Mouse (Mus musculus) splenic B cell, adult 2 months (primary cell): ENCODE data around the gene Olfr615.
"Not testable (repeated sequence)": the region's sequence is repeated elsewhere in the genome, so short reads cannot be mapped to it uniquely, and the experiment has no call there.

ENCODE experiments used
- DNase-seq: peaks from one replicate; pipeline ENCODE4 v3.0.0-alpha.2; 2011; ENCODE audit warnings: low read depth, low spot score
- H3K27me3 ChIP-seq: 2 replicates; pipeline ENCODE4 v1.6.1; 2012; ENCODE audit warnings: mild to moderate bottlenecking, low read length, moderate library complexity, mixed read lengths; ENCODE audit not compliant: control insufficient read depth, poor library complexity, insufficient read depth, severe bottlenecking
- H3K36me3 ChIP-seq: 2 replicates; pipeline ENCODE4 v1.6.1; 2012; ENCODE audit warnings: mild to moderate bottlenecking, low read length, moderate library complexity, mixed read lengths; ENCODE audit not compliant: control insufficient read depth, poor library complexity, insufficient read depth, severe bottlenecking

The Olfr615 gene

DNA sequence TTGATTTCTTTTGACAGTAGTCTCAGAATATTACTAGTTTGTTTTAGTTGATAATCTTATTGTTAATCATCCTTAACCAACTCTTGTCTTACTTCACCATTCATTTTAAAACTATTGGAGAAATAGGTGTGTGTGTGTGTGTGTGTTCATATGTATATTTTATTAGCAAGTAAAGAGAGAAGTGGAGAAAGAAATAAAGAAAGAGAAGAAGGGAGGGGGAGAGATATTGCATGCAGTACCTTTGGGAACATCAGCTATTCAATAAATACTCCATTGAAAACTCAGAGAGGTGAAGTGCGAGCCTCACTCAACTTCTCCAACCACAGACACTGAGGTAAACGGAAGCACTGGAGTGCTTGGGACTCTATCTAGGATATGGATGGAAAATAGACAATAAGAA, at the start of gene Olfr615:
Gene Olfr615, plus strand, starts transcription at position 301 of the 400 bp plus-strand sequence.
- H3K36me3 ChIP-seq: no peaks in the 10 kb centered on the region
- no peak for DNase-seq
- H3K27me3 ChIP-seq: no peaks in the 10 kb centered on the region

DNA sequence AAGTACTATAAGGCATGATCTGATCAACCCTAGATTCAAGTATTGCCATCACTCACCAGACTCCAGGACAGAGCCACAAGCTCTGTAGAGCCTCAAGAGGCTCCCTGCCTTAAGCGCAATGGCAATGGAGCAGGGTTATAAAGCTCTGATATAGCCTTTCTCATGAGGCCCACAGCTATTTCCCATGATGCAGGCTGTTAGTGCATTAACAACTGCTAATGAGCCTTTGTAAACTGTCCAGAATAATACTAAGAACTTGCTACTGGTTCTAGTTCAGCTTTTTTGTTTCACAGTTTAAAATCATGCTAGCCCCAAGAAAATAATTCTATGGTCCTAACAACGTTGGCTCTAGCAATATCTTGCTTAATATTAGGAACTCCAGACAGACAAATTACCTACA, 43.9 kb upstream of the Olfr615 start, which contains the start of gene Olfr610:
Gene Olfr610, minus strand, starts transcription at position 101 of the 400 bp plus-strand sequence.
- Histone ChIP-seq H3K36me3 (no peaks in the 10 kb centered on the region), H3K27me3 (no peaks in the 10 kb centered on the region)
- DNase-seq: no peak

- not testable (repeated sequence) for H3K27me3 ChIP-seq
Observed at GRCm38 (mm10) chr7:103520746-103521145, 35.1 kb upstream of the Olfr615 start, which contains the start of gene Olfr611. TSS of gene Olfr611 (minus strand) at chr7:103520846.

GRCm38 (mm10) chr7:103542617-103543016, 13.3 kb upstream of the Olfr615 start, which contains the start of gene Olfr612:
TSS of gene Olfr612 (minus strand) at chr7:103542717.
- H3K36me3 ChIP-seq, DNase-seq, H3K27me3 ChIP-seq: not testable (repeated sequence)

More at GRCm38 (mm10) chr7:103520746-103521145, 35.1 kb upstream of the Olfr615 start, which contains the start of gene Olfr611:
- not testable (repeated sequence) for DNase-seq, H3K36me3 ChIP-seq

- H3K36me3 ChIP-seq: no peaks in the 10 kb centered on the region
- no peak for DNase-seq
- H3K27me3 ChIP-seq: no peaks in the 10 kb centered on the region
Observed at GRCm38 (mm10) chr7:103547774-103548173, 8.1 kb upstream of the Olfr615 start, which contains the start of gene Olfr613. TSS of gene Olfr613 (plus strand) at chr7:103548074.

- no peak for DNase-seq
- H3K36me3 ChIP-seq: no peaks in the 10 kb centered on the region
- H3K27me3 ChIP-seq: 0 out of 2 replicates have a peak, but pooled peaks cover 2% of the 10 kb centered on the region
Observed at GRCm38 (mm10) chr7:103569043-103569442, 13.2 kb downstream of the Olfr615 start, which contains the start of gene Olfr616. TSS of gene Olfr616 (minus strand) at chr7:103569143.

DNA sequence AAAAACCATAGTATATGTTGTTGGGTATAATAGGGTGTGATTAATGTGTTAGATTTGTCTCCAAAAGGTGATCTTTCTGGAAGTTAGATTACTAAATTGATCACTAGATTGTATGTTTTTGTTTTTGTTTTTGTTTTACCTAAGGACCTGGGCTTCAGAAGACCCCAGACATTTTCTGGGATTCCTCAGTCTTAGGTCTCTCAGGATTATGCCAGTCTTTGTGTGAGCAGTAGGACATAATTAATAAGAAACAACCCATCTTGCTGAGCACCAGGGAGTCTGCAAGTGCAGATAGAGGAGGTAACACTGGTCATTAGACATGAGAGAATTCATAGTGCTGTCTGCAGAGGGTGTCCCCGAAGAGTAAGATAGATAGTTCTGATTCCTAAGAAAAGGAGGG, 16.9 kb downstream of the Olfr615 start, which contains the start of gene Olfr617:
Gene Olfr617, plus strand, starts transcription at position 301 of the 400 bp plus-strand sequence.
- DNase-seq: no peak
- H3K36me3 ChIP-seq: no peaks in the 10 kb centered on the region
- 0 out of 2 replicates have a peak, but pooled peaks cover 2% of the 10 kb centered on the region for H3K27me3 ChIP-seq

DNA sequence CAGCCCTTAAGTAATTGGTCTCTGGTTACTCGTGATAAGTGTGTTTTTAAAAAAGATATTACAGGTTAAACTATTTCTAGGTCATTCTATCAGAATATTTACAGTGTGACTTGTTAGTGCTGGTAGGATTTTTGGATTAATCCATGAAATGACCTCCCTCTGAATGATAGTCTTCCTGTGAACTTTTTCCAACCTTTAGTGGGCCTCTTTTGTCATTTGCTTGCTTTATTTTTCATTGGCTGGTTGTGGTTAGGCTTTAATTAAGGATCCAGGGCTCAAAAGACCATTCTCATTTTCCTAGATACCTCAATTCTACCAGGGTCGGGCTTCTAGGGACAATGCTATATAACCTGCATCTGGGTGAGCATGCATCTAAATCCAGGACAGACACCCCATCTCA, 33.9 kb downstream of the Olfr615 start, which contains the start of gene Olfr618:
Gene Olfr618, plus strand, starts transcription at position 301 of the 400 bp plus-strand sequence.
- DNase-seq: no peak
- Histone ChIP-seq H3K36me3 (no peaks in the 10 kb centered on the region), H3K27me3 (no peaks in the 10 kb centered on the region)

DNA sequence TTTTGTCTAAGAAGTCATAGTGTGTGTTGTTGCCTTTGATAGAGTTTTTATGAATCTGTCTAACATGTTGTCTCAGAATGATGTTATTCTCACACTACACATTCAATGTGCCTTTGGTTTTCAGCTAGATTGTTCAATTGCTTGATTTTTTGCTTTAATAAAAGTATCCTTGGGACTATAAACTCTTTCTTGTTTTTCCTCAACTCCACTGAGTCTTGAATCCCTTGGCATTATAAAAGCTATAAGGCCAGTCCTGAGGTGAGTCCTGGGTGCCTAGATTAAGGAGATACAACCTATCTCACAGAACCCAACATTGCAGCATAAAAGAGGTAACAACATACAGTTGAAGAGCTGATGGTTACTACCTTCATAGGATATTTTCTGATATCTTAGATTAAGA, 44.4 kb downstream of the Olfr615 start, which contains the start of gene Olfr619:
Gene Olfr619, plus strand, starts transcription at position 301 of the 400 bp plus-strand sequence.
- H3K27me3 ChIP-seq: no peaks in the 10 kb centered on the region
- H3K36me3 ChIP-seq: no peaks in the 10 kb centered on the region
- DNase-seq: no peak

- no peaks in the 10 kb centered on the region for H3K27me3 ChIP-seq
- DNase-seq: no peak
- H3K36me3 ChIP-seq: no peaks in the 10 kb centered on the region
Observed at GRCm38 (mm10) chr7:103607425-103607824, 51.5 kb downstream of the Olfr615 start.

DNA sequence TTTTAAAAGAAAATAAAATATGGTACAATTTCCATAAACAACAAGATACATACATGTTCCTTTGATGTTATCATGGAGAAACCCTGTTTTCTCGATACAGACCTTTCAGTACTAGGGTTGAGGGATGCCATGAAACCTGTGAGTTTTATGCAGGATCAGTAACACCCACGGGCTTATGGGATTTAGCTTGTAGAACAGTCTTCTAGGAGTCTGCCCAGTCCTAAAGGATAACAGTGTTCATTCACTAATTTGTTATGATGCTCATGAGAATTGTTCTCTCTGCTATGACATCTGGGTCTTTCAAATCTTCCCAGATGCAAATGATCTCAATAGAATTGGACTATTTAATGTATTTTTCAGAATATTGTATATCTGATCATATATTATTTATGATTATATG, 56.6 kb downstream of the Olfr615 start, which contains the start of gene Olfr620:
Gene Olfr620, minus strand, starts transcription at position 101 of the 400 bp plus-strand sequence.
- no peak for DNase-seq
- Histone ChIP-seq H3K27me3 (no peaks in the 10 kb centered on the region), H3K36me3 (no peaks in the 10 kb centered on the region)
